Mouse (Mus musculus) small intestine, adult 2 months (tissue): ENCODE data around the gene Tkt.
A peak's percentile ranks its signal among the peaks of the same experiment; 100 is the strongest.

Source experiments
- CTCF ChIP-seq: fragments of 200-500 bp; IDR thresholded peaks from 2 replicates; pipeline ENCODE4 v1.5.1; 2012; ENCODE audit warnings: low read depth, mild to moderate bottlenecking, control low read depth, inconsistent platforms, low read length, moderate library complexity, mixed read lengths; ENCODE audit not compliant: insufficient replicate concordance, insufficient read length; ENCODE audit errors: extremely low read depth
- POLR2A ChIP-seq: fragments of 200-500 bp; IDR thresholded peaks from 2 replicates; pipeline ENCODE4 v1.6.1; 2012; ENCODE audit warnings: low read depth, mild to moderate bottlenecking, control low read depth, inconsistent platforms, low read length, moderate library complexity

DNA sequence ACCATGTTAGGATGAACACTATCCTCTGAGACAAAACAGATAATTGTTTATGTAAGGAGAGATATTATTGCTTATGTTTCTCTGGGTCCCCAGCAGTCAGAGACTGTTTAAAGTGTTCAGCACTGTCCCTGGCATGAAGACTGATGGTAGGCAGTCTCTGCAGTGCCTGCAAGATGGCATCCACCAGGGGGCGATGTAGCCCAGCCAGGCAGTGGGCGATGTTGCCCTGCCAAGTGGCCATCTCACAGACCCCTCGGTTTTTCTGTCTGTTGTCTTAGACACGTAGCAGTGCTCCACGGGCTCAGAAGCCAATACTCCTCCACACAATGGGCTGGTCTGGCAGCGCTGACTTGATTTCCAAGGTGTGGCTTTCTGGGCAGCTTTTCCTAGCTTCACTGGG, 43.3 kb downstream of the Tkt start:
- TF ChIP-seq CTCF (peak; percentile 94), POLR2A (no peak; the same call in 1 of the 2 replicates)
